Mouse (Mus musculus): ENCODE data around the gene Ska2.

Ska2 gene

GRCm38 (mm10) chr11:87163751-87164150 lies 54.7 kb downstream of the Ska2 start:
- no peak for DNase-seq (ENCODE audit: low spot score in 2 of 2)

DNA sequence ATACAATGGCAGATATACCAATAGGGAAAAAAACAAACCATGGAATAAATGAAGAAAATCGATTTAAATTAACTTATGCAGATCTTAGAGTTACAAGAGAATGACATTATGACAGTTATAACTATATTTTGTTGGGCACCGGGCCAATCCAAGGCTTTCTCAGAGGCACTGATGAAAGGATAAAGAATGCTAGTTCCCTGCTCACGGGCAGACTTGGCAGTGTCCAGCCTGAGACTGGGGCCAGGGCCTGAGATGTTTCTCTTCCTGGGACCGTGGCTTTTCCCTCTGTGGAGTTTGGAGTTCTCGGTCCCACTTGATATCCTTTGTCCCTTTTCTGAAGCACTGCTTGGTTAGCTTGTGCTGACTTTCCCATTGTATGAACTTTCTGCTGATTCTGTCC lies 64.6 kb downstream of the Ska2 start:
- DNase-seq (ENCODE audit: low spot score in 2 of 2), result no peak
